Mouse (Mus musculus) induced T-regulatory cell, adult 2 months (primary cell): Measurements from ENCODE around the gene Mvb12b.
A peak's percentile ranks its signal among the peaks of the same experiment; 100 is the strongest.
"Not testable (repeated sequence)": the region's sequence is repeated elsewhere in the genome, so short reads cannot be mapped to it uniquely, and the experiment has no call there.

Experiments used
- DNase-seq: peaks from one replicate; pipeline ENCODE4 v3.0.0-alpha.2; 2012; ENCODE audit warnings: low read depth

Mvb12b gene

DNA sequence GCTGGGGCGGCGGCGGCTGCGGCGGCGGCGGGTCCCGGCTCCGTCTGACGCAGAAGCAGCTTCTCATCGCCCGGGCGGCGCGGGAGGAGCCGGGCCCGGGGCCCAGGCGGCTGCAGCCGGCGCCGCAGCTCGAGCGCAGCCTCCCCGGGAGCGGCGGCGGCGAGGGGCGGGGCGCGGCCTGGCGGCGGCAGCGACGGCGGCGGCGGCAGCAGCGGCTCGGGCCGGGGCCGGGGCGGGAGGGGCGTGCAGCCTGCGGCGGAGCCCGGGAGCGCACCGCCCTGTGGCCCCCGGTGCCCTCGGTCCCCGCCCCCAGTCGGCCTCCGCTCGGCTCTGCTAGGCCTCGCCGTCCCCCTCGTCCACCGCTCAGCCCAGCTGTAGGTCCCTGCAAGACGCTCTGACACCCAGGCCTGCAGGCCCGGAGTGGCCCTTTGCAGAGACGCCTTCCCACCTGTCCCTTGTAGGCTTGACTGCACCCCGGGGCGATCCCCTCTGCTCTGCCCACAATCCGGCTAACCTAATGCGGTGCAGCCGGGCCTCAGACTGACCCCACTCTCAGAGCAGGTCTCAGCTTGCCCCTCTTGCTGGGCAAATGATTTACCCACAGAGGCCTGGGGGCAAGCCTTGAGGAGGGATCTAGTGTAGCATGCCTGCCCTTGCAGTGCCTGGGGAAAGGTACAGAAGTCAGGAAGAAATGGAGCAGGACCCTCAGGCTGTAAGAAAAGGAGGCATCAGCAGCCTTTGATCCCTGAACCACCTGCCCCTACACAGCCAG lies at the start of gene Mvb12b:
Mvb12b (minus strand) TSS at position 619 of the 772 bp plus-strand sequence.
- peak; percentile 66 for DNase-seq

DNA sequence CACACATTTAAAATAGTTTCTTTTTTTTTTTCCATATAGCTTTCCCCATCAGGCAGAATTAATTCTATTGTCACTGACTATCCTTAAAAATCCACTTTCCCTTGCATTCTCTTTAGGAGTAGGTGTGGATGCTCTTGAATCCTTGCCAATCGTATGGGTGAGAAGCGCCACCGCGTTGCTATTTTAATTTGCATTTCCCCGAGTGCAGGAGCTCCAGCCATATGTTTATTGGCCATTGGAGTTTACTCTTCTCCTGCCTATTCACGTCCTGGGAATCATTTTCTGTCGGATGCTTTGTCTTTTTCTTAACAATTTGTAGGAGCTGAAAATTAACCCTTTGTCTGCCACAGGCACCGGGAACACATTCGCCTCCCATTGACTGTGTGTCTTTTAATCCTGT lies 48.0 kb upstream of the Mvb12b start:
- DNase-seq: no peak

DNA sequence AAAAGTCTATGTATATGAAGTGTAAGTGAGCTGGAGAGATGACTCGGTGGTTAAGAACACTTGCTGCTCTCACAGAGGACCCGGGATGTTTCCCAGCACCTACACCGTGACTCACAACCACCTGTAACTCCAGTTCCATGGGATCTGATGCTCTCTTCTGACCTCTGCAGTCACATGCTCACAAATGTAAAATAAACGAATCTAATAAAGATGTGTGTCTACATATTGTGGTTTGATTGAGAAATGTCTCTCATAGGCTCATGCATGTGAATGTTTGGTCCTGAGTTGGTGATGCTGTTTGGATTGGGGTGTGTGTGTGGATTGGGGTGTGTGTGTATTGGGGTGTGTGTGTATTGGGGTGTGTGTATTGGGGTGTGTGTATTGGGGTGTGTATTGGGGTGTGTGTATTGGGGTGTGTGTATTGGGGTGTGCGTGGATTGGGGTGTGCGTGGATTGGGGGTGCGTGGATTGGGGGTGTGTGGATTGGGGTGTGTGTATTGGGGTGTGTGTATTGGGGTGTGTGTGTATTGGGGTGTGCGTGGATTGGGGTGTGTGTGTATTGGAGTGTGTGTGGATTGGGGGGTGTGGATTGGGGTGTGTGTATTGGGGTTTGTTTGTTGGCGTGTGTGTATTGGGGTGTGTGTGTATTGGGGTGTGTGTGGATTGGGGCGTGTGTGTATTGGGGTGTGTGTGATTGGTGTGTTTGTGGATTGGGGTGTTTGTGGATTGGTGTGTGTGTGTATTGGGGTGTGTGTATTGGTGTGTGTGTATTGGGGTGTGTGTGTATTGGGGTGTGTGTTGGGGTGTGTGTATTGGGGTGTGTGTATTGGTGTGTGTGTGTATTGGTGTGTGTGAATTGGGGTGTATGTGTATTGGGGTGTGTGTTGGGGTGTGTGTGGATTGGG lies 46.1 kb upstream of the Mvb12b start:
- no peak for DNase-seq

DNA sequence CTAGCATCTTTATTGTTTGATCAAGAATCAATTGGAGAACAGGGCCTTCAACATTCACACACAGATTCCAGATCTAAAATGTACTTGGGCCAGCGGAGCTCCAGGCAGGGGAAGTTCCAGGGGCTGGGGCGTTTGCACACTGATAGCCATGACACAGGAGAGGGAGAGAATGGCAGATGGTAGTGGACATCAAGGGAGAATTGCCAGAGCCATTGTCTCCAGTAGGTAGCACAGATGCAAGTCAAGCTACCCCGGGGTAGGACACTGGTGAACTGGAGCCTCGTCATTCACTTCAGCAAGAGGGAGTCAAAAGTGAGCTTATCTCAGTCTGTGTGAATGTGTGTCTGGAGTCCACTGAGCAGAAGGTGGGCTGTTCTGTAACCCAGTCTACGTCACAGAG lies 43.4 kb upstream of the Mvb12b start:
- no peak for DNase-seq

DNA sequence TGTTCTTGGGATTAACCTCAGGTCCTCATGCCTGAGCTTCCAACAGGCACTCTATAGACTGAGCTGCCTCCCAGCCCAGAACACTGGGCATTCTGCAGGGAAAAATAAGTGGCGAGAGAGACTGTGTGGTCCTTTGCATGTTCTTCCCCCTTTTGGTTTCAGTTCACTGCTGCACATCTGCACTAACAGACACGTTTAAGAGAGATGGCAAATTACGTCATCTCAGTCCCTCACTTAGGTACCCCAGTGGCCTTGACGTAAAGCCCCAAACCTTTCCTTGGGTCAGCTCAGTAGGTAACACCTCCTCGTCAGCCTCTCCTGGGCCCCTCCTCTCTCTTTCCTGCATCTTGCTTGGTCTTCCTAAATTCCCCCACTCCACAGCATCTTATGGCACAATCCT lies 37.5 kb upstream of the Mvb12b start:
- DNase-seq: no peak

DNA sequence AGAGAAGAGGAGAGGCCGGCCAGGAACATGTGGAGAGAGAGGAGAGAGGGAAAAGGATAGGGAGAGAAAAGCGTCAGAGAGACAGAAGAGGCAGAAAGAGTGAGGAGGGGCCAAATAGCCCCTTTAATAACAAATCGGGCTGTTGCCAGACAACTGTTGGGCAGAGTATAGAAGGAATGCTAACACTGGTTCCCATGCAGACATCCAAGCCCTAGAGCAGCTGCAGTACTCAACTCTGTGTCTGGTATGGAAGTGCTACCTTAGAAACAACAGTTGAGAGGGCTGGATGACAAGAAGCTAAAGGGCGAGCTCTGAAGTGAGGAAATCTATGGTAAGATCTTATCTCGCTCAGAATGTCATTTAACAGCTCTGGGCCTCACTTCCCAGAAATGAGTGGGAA lies 35.7 kb upstream of the Mvb12b start:
- no peak for DNase-seq

DNA sequence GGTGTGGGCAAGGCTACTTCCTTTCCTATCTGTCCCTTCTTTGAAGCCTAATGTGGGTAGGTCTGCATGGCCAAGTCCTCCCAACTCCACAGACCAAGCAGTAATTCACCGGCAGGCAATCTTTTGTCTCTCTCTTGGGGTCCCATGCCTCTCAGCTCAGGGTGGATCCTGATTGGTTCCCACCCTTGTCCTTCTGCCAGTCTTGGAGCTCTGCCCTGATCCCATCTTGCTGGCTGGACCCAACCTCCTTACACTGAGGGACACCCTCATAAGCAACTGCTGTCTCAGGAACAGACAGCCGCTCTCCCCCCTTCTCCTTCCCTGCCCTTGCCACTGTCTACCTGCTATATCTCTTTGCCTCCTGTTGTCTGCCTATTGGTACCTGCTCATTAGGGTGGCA lies 34.7 kb upstream of the Mvb12b start:
- DNase-seq: no peak

DNA sequence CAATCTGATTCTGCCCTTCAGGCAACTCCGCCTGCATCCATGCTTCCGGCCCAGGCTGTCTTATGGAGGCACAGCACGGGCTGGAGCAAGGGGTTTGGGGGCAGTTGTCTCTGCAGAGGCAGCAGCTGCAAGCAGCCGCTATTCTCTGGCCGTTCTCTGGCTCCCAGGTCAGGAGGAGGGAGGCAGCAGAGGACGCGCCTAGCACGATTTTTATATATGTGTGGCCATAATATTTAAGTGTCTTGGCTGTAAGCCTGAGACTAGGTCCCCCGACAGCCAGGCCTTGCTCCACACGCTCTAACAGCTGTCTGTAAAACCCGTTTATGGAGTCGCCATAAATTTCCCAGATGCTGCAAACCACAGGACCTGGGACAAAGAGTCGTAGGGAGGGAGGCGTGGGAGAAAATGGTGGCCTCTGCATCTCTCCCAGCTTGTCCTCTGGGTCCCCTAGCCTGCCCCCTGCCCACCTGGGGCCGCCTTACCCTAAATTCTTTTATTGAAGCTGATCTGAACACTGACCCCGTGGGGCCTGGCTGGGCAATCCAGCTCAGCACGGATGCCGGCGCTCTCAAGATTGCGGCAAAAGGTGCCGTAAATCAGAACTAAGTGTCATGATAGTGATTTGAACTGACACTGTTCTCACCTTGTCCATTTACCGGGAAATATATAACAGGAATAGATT lies 32.3 kb upstream of the Mvb12b start:
- DNase-seq: no peak

DNA sequence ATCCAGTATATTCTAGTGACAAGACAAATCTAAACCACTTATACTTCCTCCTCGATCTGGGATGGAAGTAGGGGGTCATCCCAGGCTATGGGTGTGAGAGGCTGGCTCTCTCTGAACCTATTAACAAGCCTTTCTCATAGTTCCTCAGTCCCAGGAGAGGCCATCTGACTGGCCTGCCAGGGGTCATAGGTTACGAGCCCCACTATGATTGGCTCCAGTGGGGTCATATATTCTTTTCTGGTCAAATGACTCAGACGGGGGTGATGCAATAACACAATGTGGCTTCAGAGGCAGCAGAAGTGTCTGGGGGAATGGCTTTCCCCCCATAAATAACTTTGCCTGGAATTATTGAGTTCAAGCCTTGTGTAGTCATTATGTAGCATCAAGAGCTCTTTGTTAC lies 31.1 kb upstream of the Mvb12b start:
- no peak for DNase-seq

DNA sequence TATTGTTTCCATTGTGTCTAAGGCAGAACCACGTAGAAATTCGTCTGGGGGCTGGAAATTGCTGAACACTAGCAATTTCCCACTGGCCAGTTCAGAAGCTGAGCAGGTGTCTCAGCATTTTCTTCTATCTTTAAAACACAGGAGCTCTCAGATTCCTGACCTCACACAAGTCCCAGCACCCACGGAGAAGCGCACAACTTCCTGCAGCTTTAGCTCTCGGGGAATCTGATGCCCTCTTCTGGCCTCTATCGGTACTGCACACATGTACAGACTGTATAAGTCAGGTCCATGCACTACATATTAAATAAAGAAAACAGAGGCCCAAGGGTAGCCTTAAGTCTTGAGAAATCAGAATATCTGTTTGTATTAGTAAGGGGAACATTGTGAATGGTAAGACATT lies 30.6 kb upstream of the Mvb12b start:
- peak; percentile 84 for DNase-seq

DNA sequence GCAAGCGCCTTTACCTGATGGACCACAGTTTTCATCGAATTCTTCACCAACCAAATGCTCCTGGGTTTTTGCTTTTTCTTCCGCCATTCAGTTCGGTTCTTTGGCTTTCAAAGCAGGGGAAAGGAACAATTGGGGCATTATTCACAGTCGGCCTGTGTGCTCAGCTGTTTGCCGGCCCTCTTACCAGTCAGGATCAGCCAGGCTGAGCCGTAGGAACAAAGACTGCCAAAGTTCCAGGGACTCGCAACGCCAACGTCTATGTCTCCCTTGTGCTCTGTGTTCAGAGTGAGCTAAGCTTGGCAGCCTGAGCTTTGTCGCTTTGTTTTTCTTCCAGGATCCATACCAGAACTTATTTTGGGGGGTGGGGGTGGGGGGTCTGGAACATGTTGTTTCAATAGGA lies 28.9 kb upstream of the Mvb12b start:
- DNase-seq: no peak

DNA sequence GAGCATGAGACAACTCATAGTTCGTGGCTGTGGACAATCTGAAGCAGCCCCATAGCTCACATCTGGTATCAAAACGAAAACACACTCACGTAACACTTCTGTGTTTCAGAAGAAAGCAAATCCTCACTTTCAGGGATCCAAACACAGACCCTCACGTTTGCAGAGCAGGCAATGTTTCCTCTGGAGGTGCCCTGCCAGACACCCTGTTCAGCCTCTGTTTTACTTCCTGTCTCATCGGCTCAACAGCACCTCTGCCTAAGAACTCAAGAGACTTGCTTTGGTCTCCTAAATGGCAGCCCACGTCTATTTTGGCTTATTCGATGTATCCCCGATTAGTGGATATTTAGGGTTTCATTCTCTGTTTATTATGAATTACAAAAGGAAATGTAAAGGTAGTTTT lies 27.3 kb upstream of the Mvb12b start:
- DNase-seq: peak; percentile 42

DNA sequence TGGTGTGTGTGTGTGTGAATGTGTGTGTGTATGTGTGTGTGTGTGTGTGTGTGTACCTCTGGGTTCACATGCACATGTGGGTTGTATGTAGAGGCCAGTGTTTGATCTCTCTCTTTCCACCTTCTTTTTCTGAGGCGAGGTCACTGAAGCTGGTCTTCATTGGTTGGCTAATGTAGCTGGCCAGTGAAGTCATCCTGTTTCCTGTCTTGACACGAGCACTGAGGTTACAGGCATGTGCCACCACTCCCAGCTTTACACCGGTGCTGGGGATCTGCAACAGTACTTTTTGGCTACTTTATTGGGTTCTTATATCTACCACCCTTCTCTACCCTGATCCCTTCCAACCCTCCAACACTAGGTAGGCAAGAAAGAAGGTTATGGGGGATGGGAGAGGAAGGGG lies 26.6 kb upstream of the Mvb12b start:
- DNase-seq: no peak

DNA sequence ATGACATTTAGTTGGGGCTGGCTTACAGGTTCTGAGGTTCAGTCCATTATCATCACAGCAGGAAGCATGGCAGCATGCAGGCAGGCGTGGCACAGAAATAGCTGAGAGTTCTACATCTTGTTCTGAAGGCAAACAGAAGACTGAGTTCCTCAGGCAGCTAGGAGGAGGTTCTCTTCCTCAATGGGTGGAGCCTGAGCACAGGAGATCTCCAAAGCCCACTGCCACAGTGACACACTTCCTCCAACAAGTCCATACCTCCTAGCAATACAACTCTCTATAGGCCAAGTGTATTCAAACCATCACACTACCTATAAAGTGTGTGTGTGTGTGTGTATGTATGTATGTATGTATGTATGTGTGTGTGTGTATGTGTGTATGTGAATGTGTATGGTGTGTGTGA lies 25.9 kb upstream of the Mvb12b start:
- DNase-seq: not testable (repeated sequence)

DNA sequence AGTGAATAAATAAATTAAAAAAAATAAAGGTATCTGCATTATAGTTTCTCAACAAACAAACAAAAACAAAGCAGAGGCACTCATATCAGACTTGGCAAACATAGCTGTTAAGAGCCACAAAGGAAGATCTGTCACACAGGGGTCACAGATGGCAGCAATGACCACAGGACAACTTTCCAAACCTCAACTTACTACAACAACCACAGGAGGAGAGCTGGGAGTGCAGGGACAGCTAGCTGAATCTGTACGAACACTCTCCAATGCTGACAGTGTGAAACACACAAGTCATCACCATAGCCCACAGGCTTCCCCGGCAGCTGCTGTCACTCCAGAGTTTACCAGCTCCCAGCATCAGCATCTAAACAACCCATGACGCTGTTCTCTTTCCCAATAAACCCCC lies 25.0 kb upstream of the Mvb12b start:
- no peak for DNase-seq

DNA sequence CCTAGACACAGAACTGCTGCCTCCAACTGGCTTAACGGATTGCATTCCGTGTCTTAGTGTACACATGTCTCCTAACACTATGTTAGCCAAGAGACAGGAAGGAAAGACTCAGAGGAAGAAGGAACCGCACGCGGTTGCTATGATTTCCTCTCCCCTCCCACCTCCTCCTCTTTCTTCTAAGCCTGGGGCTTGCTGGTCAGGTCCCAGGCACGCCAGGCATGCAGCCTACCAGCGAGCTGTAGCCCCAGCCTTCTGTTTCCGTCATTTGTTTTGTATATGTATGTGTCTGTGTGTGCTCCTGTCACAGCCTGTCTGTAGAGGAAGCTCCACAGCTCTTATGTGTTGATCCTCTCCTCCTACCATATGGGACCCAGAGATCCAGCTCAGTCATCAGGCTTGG lies 20.6 kb upstream of the Mvb12b start:
- DNase-seq: peak; percentile 85

DNA sequence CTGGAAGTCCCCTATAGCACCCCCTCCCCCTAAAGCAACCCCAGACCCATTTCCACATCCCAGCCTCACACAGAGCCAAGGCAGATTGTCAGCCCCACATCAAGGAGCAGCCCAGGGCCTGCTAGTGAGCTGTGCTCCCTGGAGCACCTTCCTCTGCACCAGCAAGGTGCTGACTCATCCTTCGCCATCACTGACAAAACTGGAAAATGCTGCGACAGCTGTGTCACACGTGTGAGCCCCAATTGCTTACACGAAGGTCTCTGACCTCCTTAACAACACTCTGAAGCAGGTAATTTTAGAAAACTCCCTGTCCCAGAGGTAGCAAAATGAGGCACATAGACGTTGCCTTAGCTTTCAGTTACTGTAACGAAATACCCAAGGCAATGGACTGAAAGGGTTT lies 19.4 kb upstream of the Mvb12b start:
- peak; percentile 38 for DNase-seq

DNA sequence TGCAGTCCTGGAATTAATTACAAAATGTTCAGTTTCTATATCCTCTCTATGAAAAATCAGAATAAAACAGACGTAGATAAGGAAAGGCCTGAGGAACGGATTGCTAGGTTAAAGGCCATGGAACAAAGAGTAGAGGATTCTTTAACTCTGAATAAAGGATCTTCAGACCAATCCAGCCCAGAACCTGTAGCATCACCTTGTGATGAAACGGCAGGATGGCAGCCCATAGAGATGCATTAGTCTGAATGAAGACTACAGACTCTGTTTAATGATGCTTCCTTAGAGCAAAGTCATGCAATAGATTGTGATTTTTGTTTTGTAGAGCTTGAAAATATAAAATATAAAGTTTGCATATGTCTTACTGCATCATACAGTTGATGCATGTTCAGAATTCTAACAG lies 8.1 kb upstream of the Mvb12b start:
- no peak for DNase-seq

DNA sequence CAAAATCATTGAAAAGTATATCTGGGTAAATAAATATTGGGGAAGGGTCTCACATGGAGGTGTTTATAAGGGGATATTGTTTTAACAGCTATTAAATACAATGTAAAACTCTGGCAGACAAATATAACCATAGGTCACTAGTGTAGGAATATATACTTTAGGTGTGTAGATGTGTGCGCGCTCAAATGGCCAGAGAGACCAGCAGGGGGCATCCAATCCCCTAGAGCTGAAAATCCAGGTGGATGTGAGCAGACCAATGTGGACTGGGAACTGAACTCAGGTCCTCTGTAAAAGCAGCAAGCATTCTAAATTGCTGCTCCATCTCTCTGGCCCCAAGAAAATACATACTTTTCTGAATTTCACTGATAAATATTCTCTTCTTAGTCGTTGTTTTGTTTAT lies 5.4 kb upstream of the Mvb12b start:
- DNase-seq: no peak

DNA sequence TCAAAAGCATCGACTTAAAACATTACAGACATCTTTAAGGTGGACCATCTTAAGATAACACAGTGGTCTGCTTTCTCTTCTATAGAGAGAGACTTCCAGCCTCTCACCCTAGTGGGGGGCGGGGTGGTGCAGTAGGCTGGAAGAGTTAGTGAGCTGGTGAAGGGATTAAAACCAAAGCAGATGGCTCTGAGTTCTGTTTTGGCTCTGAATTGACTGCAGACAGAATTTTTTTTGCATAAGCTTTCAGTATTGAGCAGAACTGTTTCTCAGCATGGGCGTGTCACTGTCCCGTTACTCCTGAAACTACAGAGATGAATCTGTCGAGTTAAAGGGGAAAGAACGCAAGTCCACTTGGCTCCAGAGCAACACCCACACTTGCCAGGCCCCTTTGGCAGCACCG lies 4.6 kb upstream of the Mvb12b start:
- no peak for DNase-seq

DNA sequence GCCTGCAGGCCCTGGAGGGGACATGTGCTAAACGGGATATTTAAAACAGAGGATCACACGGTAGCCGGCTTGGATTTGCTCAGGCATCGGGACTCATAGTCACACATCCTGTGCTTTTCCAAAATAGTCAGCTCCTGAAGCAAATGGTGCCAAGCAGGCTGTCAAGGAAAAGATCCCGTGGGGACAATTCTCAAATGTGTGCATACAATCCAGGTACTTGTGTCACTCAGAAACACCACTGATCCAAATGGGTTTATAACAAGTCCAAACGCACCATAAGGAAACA lies 297 bp upstream of the Mvb12b start:
- no peak for DNase-seq

DNA sequence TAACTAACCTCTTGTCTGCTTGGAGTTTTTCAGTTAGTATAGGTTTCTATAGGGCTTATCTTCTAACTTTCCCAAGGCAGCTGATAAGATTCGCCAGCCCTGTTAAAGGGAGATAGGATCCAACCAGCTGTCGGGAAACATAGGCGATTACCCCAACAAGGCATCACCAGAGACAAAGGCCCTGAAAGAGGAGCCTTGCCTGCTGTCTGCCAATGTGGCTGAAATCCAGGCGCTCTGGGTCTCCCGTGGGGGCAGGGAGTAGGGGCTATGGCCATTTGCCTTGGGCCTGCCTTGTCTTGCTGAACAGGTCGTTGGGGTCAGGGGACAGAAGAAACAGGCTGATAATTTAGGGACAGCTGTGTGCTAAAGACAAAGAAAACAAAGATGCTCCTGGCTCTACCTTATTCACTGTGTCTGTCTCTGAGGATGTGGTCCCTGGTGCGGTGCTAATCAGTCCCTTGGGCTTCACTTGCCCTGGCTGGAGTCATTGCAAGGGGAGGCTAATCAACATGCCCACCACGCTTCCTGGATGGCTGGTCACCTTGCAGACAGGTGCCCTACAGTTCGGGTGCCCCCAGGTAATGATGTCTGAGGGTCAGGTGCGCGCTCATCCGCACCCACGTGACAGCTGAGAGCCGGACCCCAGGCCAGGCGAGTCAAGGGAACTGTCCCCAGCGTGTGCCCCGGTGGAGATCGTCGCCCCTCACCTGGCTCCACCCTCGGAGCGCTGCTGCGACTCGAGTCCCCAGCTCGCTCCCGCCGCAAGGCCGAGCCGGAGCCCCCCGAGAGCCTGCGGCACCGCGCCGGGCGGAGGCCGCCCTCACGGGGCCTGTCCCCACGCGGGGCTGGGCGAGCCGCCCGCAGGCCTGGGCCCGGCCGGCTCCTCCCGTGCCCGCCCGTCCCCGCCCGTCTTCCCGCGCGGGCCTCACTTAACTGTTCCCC lies 1.1 kb downstream of the Mvb12b start:
- peak; percentile 49 for DNase-seq
